Mouse (Mus musculus) lung, adult 2 months (tissue): Measurements from ENCODE around the gene Gm45234.
A peak's percentile ranks its signal among the peaks of the same experiment; 100 is the strongest.

ENCODE experiments used
- CTCF ChIP-seq: fragments of 200-500 bp; IDR thresholded peaks from 2 replicates; pipeline ENCODE4 v1.5.1; 2011; ENCODE audit warnings: mild to moderate bottlenecking, low read length, control low read depth; ENCODE audit not compliant: insufficient read depth
- POLR2A ChIP-seq: fragments of 200-500 bp; IDR thresholded peaks from 2 replicates; pipeline ENCODE4 v1.6.1; 2011; ENCODE audit warnings: low read depth, mild to moderate bottlenecking, control low read depth, low read length, borderline replicate concordance; ENCODE audit errors: extremely low read depth

DNA sequence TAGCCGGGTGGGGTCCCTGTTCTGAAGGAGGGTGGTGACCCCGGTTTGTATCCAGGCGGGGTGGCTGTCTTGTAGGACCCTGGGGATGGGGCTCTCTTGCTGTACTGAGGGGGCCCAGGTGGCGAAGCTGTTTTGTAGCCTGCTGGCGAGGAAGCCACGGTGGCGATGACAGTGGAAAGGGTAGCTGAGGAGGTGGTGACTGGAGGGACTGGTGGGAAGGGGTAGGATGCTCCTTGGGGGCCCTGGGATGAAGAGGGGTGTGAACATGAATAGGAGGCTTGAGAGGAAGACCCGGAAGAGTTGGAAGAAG lies 9.6 kb downstream of the Gm45234 start:
- TF ChIP-seq CTCF: no peak
- TF ChIP-seq POLR2A: 0 out of 2 replicates have a peak, but pooled peaks have one; percentile 7
